Mouse (Mus musculus): ENCODE results near the gene Daam1. TPM values are rescaled to one million over a fixed set of nuclear protein-coding genes. Genes with fewer than 3 reads are reported as not detected.

Daam1 gene
- 6.8 and 7.5 TPM in 2 replicates for polyA plus RNA-seq (2012; rRNA removed; ENCODE audit: low replicate concordance)

GRCm38 (mm10) chr12:71830607-71831257 is at the start of gene Daam1:
Gene Daam1, plus strand, starts transcription at chr12:71831078.

Other genes with a start within 250 kb of the Daam1 start
- gene Gpr135, start 240.0 kb downstream of the Daam1 start, polyA plus RNA-seq (2012; rRNA removed; ENCODE audit: low replicate concordance) = 4.7 and 6.4 TPM in 2 replicates

All from subcutaneous adipose tissue, adult 2 months (tissue).